Mouse (Mus musculus) right cerebral cortex, postnatal 10 days (tissue): ENCODE results near the gene Mapk8ip1.

ENCODE experiments used
- DNase-seq, 2 experiments: peaks; one replicate each; pipeline ENCODE4 v3.0.0; 2021; ENCODE audit warnings: low spot score in 2 of 2

Mapk8ip1 gene

GRCm38 (mm10) chr2:92425366-92425765, 24.3 kb upstream of the Mapk8ip1 start:
- no peak for DNase-seq

GRCm38 (mm10) chr2:92424462-92425308, 23.6 kb upstream of the Mapk8ip1 start:
- DNase-seq: peak; percentile 61 to 83

- peak; percentile 89 to 90 for DNase-seq
Observed at GRCm38 (mm10) chr2:92423702-92424461, 22.8 kb upstream of the Mapk8ip1 start.

GRCm38 (mm10) chr2:92423156-92423555, 22.1 kb upstream of the Mapk8ip1 start:
- DNase-seq: no peak

GRCm38 (mm10) chr2:92422388-92423135, 21.5 kb upstream of the Mapk8ip1 start:
- no peak for DNase-seq

GRCm38 (mm10) chr2:92421723-92422387, 20.8 kb upstream of the Mapk8ip1 start:
- no peak for DNase-seq

- DNase-seq: no peak
Observed at GRCm38 (mm10) chr2:92411705-92412104, 10.6 kb upstream of the Mapk8ip1 start.

- DNase-seq: no peak
Observed at GRCm38 (mm10) chr2:92408309-92409045, 7.4 kb upstream of the Mapk8ip1 start.

GRCm38 (mm10) chr2:92405687-92406086, 4.6 kb upstream of the Mapk8ip1 start:
- DNase-seq: no peak

GRCm38 (mm10) chr2:92404737-92405136, 3.7 kb upstream of the Mapk8ip1 start:
- peak in 1 of 2 experiments; percentile 20 for DNase-seq

- DNase-seq: no peak
Observed at GRCm38 (mm10) chr2:92403776-92404319, 2.8 kb upstream of the Mapk8ip1 start.

GRCm38 (mm10) chr2:92402591-92403326, 1.7 kb upstream of the Mapk8ip1 start:
- DNase-seq: peak in 1 of 2 experiments; percentile 71

GRCm38 (mm10) chr2:92400682-92401081, 381 bp downstream of the Mapk8ip1 start:
- peak in 1 of 2 experiments; percentile 52 for DNase-seq

- peak in 1 of 2 experiments; percentile 38 for DNase-seq
Observed at GRCm38 (mm10) chr2:92399877-92400276, 1.2 kb downstream of the Mapk8ip1 start.

GRCm38 (mm10) chr2:92397436-92397835, 3.6 kb downstream of the Mapk8ip1 start:
- DNase-seq: no peak

- DNase-seq: no peak
Observed at GRCm38 (mm10) chr2:92395535-92395934, 5.5 kb downstream of the Mapk8ip1 start.

- peak in 1 of 2 experiments; percentile 58 for DNase-seq
Observed at GRCm38 (mm10) chr2:92392318-92393264, 8.5 kb downstream of the Mapk8ip1 start.

- peak in 1 of 2 experiments; percentile 52 for DNase-seq
Observed at GRCm38 (mm10) chr2:92391703-92392317, 9.3 kb downstream of the Mapk8ip1 start.
